Mouse (Mus musculus) neural tube, embryonic 14.5 days (tissue): ENCODE results near the gene Mrpl58. TPM values are rescaled to one million over a fixed set of nuclear protein-coding genes. Genes with fewer than 3 reads are reported as not detected.
"Not testable (repeated sequence)": the region's sequence is repeated elsewhere in the genome, so short reads cannot be mapped to it uniquely, and the experiment has no call there.

Experiments used
- ATAC-seq: fragments of 200-750 bp; cut with Nextera tagmentation; 2 replicates; pipeline ENCODE4 v1.8.0; 2017; ENCODE audit warnings: low read depth, mild to moderate bottlenecking, moderate TSS enrichment, moderate library complexity
- H3K27ac ChIP-seq: fragments of 300-500 bp; sonication (generic); 2 replicates; pipeline ENCODE4 v1.5.1; 2014; ENCODE audit warnings: low read depth, mild to moderate bottlenecking, control low read depth, low read length, moderate library complexity, mixed read lengths
- H3K27me3 ChIP-seq: fragments of 300-500 bp; sonication (generic); 2 replicates; pipeline ENCODE4 v1.6.1; 2014; ENCODE audit warnings: low read length; ENCODE audit not compliant: control insufficient read depth, insufficient read depth
- H3K36me3 ChIP-seq: fragments of 300-500 bp; sonication (generic); 2 replicates; pipeline ENCODE4 v1.6.1; 2014; ENCODE audit warnings: low read length, mixed read lengths; ENCODE audit not compliant: control insufficient read depth, insufficient read depth
- H3K4me1 ChIP-seq: fragments of 300-500 bp; sonication (generic); 2 replicates; pipeline ENCODE4 v1.6.1; 2014; ENCODE audit warnings: low read length; ENCODE audit not compliant: control insufficient read depth, insufficient read depth
- H3K4me2 ChIP-seq: fragments of 300-500 bp; sonication (generic); 2 replicates; pipeline ENCODE4 v1.6.1; 2014; ENCODE audit warnings: mild to moderate bottlenecking, low read depth, low read length, control low read depth
- H3K4me3 ChIP-seq: fragments of 300-500 bp; sonication (generic); 2 replicates; pipeline ENCODE4 v1.5.1; 2014; ENCODE audit warnings: low read depth, low read length, control low read depth, mixed read lengths
- H3K9ac ChIP-seq: fragments of 300-500 bp; sonication (generic); replicated peaks from 2 replicates; pipeline ENCODE4 v1.6.1; 2014; ENCODE audit warnings: low read depth, mild to moderate bottlenecking, control low read depth, low read length, mixed read lengths
- H3K9me3 ChIP-seq: fragments of 300-500 bp; sonication (generic); 2 replicates; pipeline ENCODE4 v1.6.1; 2016; ENCODE audit warnings: low read length; ENCODE audit not compliant: control insufficient read depth
- WGBS: fragments of 180-500 bp; shearing (Covaris S2); extraction: QIAGEN DNeasy Blood & Tissue Kit; methylation state at CpG from one replicate; pipeline ENCODE4 v1.1.7; 2014; 5-methylcytosine and 5-hydroxymethylcytosine counted together
- polyA plus RNA-seq: library from polyadenylated mRNA; unstranded; fragments of >200 nt; fragmentation: Nextera tagmentation; extraction: Ambion mirVana; gene quantifications from 2 replicates; pipeline ENCODE4 v1.2.1, GENCODE M21; 2014

Gene Mrpl58
- polyA plus RNA-seq, 1 experiment from 2014 or later, result 211 TPM

- H3K27ac ChIP-seq, result no peak overlapping the region
- WGBS, result 96% methylated on average over 4 of the region's 4 CpGs
Measured at GRCm38 (mm10) chr11:115377254-115377653, 26.3 kb upstream of the Mrpl58 start.

DNA sequence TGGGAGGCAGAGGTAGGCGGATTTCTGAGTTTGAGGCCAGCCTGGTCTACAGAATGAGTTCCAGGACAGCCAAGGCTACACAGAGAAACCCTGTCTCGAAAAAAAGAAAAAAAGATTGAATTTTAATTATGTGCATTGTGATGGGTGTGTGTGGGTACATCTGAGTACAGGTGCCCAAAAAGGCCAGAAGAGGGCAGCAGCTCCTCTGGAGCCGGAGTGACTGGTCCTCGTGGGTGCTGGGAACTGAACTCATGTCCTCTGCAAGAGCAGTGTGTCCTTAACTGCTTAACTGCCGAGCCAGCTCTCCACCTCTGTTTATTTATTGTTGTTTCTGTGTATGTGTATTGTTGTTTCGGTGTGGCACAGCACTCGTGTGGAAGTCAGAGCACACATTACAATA lies 25.7 kb upstream of the Mrpl58 start:
- Histone ChIP-seq H3K4me2 (no peak overlapping the region), H3K4me3 (no peak overlapping the region), H3K27ac (no peak overlapping the region), H3K27me3 (no peaks in the 10 kb centered on the region; the same call in none of the 2 replicates), H3K4me1 (peaks cover 10% of the 10 kb centered on the region), H3K9me3 (no peaks in the 10 kb centered on the region), H3K9ac (no peak overlapping the region), H3K36me3 (no peaks in the 10 kb centered on the region)
- WGBS, result 83% methylated on average over 7 of the region's 7 CpGs
- no peak for ATAC-seq

More at GRCm38 (mm10) chr11:115377254-115377653, 26.3 kb upstream of the Mrpl58 start:
- no peaks in the 10 kb centered on the region; the same call in none of the 2 replicates for H3K27me3 ChIP-seq
- H3K4me2 ChIP-seq, result no peak overlapping the region
- H3K4me3 ChIP-seq, result no peak overlapping the region
- 0 out of 2 replicates have a peak, but pooled peaks cover 7% of the 10 kb centered on the region for H3K4me1 ChIP-seq
- no peak for ATAC-seq
- no peaks in the 10 kb centered on the region for H3K36me3 ChIP-seq
- no peak overlapping the region for H3K9ac ChIP-seq
- no peaks in the 10 kb centered on the region for H3K9me3 ChIP-seq

- Histone ChIP-seq H3K9me3 (no peaks in the 10 kb centered on the region), H3K9ac (no peak overlapping the region), H3K4me3 (peak overlapping the region; percentile 83; the same call in 1 of the 2 replicates), H3K36me3 (no peaks in the 10 kb centered on the region), H3K4me1 (peaks cover 32% of the 10 kb centered on the region), H3K4me2 (peak overlapping the region; percentile 95), H3K27me3 (no peaks in the 10 kb centered on the region; the same call in 1 of the 2 replicates), H3K27ac (no peak overlapping the region; the same call in 1 of the 2 replicates)
- 19% methylated on average over 9 of the region's 9 CpGs for WGBS
- ATAC-seq, result no peak
Measured at GRCm38 (mm10) chr11:115381276-115381675, 22.3 kb upstream of the Mrpl58 start.

DNA sequence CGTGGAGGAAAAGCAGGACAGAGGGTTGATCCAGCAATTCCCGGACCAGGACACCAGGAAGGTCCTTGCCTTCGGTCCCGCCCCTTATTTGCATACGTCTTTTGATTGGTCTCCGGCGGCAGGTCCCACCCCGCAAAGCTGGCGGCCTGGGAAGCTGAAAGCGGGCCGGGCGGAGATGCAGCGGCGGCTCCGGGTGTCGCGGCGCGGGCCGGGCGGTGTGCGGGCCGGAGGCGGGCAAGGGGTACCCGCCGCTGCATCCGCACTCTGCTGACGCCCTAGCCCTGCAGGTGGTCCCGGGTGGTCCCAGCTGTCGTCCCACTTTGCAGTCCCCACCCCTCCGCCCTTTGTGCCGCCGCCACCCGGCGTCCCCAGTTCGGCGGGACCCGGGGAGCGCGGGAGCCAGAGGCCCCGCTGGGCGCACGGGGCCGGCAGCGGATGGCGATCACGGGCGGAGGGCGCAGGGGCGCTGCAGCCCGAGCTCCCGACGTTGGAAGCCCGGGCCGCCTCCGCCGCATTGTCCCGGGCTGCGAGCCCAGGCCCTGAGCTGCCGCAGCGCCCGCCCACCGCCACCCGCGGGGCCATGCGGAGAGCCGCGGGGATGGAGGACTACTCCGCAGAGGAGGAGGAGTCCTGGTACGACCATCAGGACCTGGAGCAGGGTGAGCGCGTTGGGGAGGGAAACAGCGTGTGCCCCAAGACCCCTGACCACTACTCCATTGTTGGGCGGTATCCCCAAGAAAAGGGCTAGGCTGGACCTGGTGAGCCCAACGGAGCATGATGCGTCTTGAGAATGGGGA lies 21.6 kb upstream of the Mrpl58 start, which contains the start of gene Cdr2l:
Gene Cdr2l, plus strand, starts transcription at position 174 of the 797 bp plus-strand sequence.
- Histone ChIP-seq H3K4me2 (peak within 1 kb of the TSS; percentile 95), H3K36me3 (no peaks in the 10 kb centered on the region), H3K4me1 (peaks cover 32% of the 10 kb centered on the region), H3K27me3 (no peaks in the 10 kb centered on the region; the same call in 1 of the 2 replicates), H3K27ac (peak within 1 kb of the TSS; percentile 96), H3K4me3 (peak within 1 kb of the TSS; percentile 83), H3K9me3 (no peaks in the 10 kb centered on the region), H3K9ac (peak within 1 kb of the TSS; percentile 97)
- WGBS, result under 1% methylated on average over 57 of the region's 76 CpGs
- ATAC-seq, result peak; percentile 91

GRCm38 (mm10) chr11:115382891-115383290 lies 20.7 kb upstream of the Mrpl58 start:
- H3K4me2 ChIP-seq, result peak overlapping the region; percentile 95
- no peaks in the 10 kb centered on the region for H3K9me3 ChIP-seq
- H3K27me3 ChIP-seq, result no peaks in the 10 kb centered on the region; the same call in 1 of the 2 replicates
- WGBS, result 14% methylated on average over 5 of the region's 5 CpGs
- H3K36me3 ChIP-seq, result no peaks in the 10 kb centered on the region
- H3K4me1 ChIP-seq, result peaks cover 32% of the 10 kb centered on the region
- peak overlapping the region; percentile 97 for H3K9ac ChIP-seq
- peak overlapping the region; percentile 84 for H3K27ac ChIP-seq
- peak overlapping the region; percentile 83 for H3K4me3 ChIP-seq
- no peak for ATAC-seq

- peak; percentile 4; the same call in 1 of the 2 replicates for ATAC-seq
- H3K4me2 ChIP-seq, result peak overlapping the region; percentile 95
- H3K9me3 ChIP-seq, result no peaks in the 10 kb centered on the region
- H3K4me3 ChIP-seq, result peak overlapping the region; percentile 83
- peak overlapping the region; percentile 97 for H3K9ac ChIP-seq
- H3K27ac ChIP-seq, result peak overlapping the region; percentile 84
- 33% methylated on average over 16 of the region's 16 CpGs for WGBS
- no peaks in the 10 kb centered on the region; the same call in 1 of the 2 replicates for H3K36me3 ChIP-seq
- no peaks in the 10 kb centered on the region; the same call in 1 of the 2 replicates for H3K27me3 ChIP-seq
- peaks cover 32% of the 10 kb centered on the region for H3K4me1 ChIP-seq
Measured at GRCm38 (mm10) chr11:115383701-115384474, 19.7 kb upstream of the Mrpl58 start.

DNA sequence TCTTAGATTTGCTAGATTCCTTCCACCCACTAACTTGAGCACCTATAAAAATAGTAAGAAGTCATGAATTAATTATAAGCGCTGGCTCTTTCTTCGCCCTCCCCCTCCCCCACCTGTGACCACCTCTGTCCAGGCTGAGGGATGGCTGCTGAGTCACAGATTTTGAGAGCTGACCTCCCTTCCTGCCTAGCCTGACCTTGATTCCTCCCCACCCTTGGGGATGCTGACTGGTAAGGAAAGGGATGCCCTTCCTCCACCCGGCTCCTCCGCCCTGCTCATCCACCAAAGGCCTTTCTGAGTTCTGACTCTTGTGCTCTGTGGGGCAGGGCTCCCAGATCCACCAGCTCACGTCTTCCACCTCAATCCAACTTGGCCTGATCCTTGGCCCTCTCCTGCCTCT lies 19.0 kb upstream of the Mrpl58 start:
- Histone ChIP-seq H3K27me3 (no peaks in the 10 kb centered on the region; the same call in 1 of the 2 replicates), H3K36me3 (no peaks in the 10 kb centered on the region; the same call in 1 of the 2 replicates), H3K4me3 (no peak overlapping the region), H3K9ac (peak overlapping the region; percentile 97; the same call in 1 of the 2 replicates), H3K4me1 (peaks cover 32% of the 10 kb centered on the region), H3K27ac (peak overlapping the region; percentile 84), H3K4me2 (peak overlapping the region; percentile 95; the same call in 1 of the 2 replicates), H3K9me3 (no peaks in the 10 kb centered on the region)
- WGBS, result 84% methylated on average over 5 of the region's 5 CpGs
- ATAC-seq, result no peak

DNA sequence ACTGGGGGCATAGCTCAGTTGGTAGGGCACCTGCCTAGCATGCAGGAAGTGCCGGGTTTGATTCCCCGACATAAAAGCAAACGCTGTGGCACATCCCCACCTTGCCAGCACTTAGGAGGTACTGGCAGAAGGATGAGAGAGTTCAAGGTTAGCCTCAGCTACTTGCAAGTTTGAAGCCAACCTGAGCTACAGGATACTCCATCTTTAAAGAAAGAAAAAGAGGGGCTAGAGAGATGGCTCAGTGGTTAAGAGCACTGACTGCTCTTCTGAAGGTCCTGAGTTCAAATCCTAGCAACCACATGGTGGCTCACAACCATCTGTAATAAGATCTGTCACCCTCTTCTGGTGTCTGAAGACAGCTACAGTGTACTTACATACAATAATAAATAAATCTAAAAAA lies 16.7 kb upstream of the Mrpl58 start:
- 89% methylated on average over 3 of the region's 3 CpGs for WGBS
- H3K27ac ChIP-seq, H3K4me3 ChIP-seq, ATAC-seq, H3K27me3 ChIP-seq, H3K9ac ChIP-seq, H3K9me3 ChIP-seq, H3K36me3 ChIP-seq, H3K4me2 ChIP-seq: not testable (repeated sequence)
- H3K4me1 ChIP-seq, result peaks cover 32% of the 10 kb centered on the region
